Comparison of ENCODE assay signal across 23 mouse cellular contexts in genomic region chr4:98504743-98505142, GRCm38 (mm10).
"Had no signal": no experiment of that assay in that cellular context is flagged by ENCODE, and none has a peak within 500 bp of the region (broad histone marks: within the 10 kb centered on the region; RNA-seq: fewer than 3 reads in every experiment).

No protein-coding gene starts in this region.

- H3K9ac ChIP-seq: heart, embryonic 13.5 days; heart, embryonic 15.5 days; hindbrain, embryonic 13.5 days; hindbrain, embryonic 15.5 days; kidney, embryonic 15.5 days; limb, embryonic 13.5 days; limb, embryonic 15.5 days; liver, embryonic 12.5 days; liver, embryonic 14.5 days had no signal

- H3K27me3 ChIP-seq: heart, embryonic 13.5 days; heart, embryonic 15.5 days; hindbrain, embryonic 13.5 days; hindbrain, embryonic 15.5 days; kidney, embryonic 15.5 days; limb, embryonic 13.5 days; limb, embryonic 15.5 days; liver, embryonic 12.5 days had no signal

- DNase-seq: gastrocnemius, postnatal 14 days; gastrocnemius, postnatal 36 days; heart, adult 2 months; heart, postnatal 14 days; heart, postnatal 36 days; kidney, adult 11 months; kidney, adult 8-10 months; kidney, postnatal 14 days; kidney, postnatal 36 days; layer of hippocampus, adult 9-11 months; layer of hippocampus, postnatal 36 days; left cerebral cortex, postnatal 4 days had no signal

- H3K27ac ChIP-seq: heart, adult 2 months; heart, embryonic 13.5 days; heart, embryonic 15.5 days; hindbrain, embryonic 13.5 days; hindbrain, embryonic 15.5 days; hindbrain, postnatal 0 days; kidney, embryonic 15.5 days; kidney, postnatal 0 days; limb, embryonic 13.5 days; limb, embryonic 15.5 days; liver, embryonic 12.5 days; liver, embryonic 14.5 days had no signal

- H3K36me3 ChIP-seq: heart, embryonic 15.5 days; hindbrain, embryonic 15.5 days; limb, embryonic 13.5 days; liver, embryonic 12.5 days had no signal

- H3K4me1 ChIP-seq: hindbrain, embryonic 15.5 days; liver, embryonic 12.5 days had no signal

- H3K4me3 ChIP-seq: heart, adult 2 months; heart, embryonic 13.5 days; heart, embryonic 15.5 days; hindbrain, embryonic 13.5 days; hindbrain, embryonic 15.5 days; kidney, embryonic 15.5 days; limb, embryonic 13.5 days; limb, embryonic 15.5 days; liver, embryonic 12.5 days had no signal

- H3K9me3 ChIP-seq: heart, embryonic 13.5 days; heart, embryonic 15.5 days; hindbrain, embryonic 13.5 days; hindbrain, embryonic 15.5 days; kidney, embryonic 15.5 days; limb, embryonic 13.5 days; limb, embryonic 15.5 days; liver, embryonic 12.5 days had no signal
